Mouse (Mus musculus): Measurements from ENCODE around the gene Rasl11b. TPM values are rescaled to one million over a fixed set of nuclear protein-coding genes. Genes with fewer than 3 reads are reported as not detected.

The Rasl11b gene
- polyA plus RNA-seq, 1 experiment from 2014 or later, result 23.3 TPM

DNA sequence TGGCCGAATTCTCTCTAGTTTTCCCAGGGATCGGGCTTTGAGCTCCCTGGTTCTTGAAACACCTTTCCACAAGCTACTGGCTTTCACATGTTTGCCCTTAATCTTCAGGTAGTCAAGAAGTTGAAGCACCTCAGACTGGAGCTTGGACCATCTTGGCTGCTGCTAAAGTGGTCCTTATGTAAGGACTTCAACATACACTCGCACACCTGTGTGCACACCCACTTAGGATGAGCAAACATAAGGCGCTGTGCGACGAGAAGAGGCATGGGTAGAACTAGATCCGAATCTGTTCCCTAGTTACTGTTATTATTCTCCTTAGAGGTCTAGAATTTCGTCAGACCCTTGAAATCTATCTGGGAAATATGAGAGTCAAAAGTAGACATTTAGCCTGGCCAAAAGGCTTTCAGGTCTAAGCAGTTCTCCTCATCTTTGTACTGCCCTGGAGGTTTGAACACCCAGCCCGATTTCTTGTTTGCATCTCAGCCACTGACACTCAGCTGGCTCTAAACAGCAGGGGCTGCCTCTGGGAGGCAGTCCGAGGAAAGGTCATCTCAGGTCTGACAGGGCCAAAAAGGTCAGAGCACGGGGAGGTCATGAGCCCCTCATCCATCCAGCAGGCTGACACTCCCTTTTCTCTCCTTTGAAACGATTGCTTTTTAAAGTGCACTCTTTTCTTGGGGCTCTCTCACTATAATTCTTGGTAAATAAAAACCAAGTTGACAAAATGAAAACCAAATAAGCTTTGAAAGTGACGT, 46.0 kb downstream of the Rasl11b start:
- H3K4me1 ChIP-seq (replicated peaks), result no peaks in the 10 kb centered on the region
- no peak for ATAC-seq (ENCODE audit: low FRiP score)
- no peaks in the 10 kb centered on the region for H3K9me3 ChIP-seq
- no peaks in the 10 kb centered on the region for H3K36me3 ChIP-seq
- H3K9ac ChIP-seq, result no peak overlapping the region
- no peaks in the 10 kb centered on the region for H3K27me3 ChIP-seq
- no peak overlapping the region for H3K4me3 ChIP-seq
- no peak overlapping the region for H3K4me2 ChIP-seq
- WGBS, result 53% methylated on average over 13 of the region's 13 CpGs
- H3K27ac ChIP-seq, result no peak overlapping the region

DNA sequence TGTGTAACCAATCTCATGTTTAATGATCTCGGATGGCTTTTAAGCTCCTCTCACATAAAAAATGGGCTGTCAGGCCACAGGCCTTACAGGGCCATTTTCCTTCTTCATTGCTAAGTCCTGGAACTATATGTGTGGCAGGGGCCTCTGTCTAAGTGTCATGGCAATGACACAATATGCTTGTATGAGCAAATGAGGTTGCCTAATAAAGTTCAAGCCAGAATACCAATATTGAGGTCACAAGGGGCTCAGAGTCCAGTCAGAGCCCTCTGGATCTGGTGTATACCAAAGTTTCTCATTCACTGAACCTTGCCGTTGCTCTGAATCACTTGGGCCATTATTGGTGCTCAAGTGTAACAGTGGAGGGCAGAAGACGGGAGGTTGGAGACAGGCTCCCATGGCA, 47.6 kb downstream of the Rasl11b start:
- 61% methylated on average over 3 of the region's 3 CpGs for WGBS
- H3K27ac ChIP-seq, result no peak overlapping the region
- ATAC-seq (ENCODE audit: low FRiP score), result no peak
- peaks cover 2% of the 10 kb centered on the region; the same call in 1 of the 2 replicates for H3K4me1 ChIP-seq (replicated peaks)
- H3K27me3 ChIP-seq, result no peaks in the 10 kb centered on the region
- H3K36me3 ChIP-seq, result no peaks in the 10 kb centered on the region
- no peaks in the 10 kb centered on the region for H3K9me3 ChIP-seq
- H3K4me3 ChIP-seq, result no peak overlapping the region
- H3K4me2 ChIP-seq, result no peak overlapping the region
- H3K9ac ChIP-seq, result no peak overlapping the region

DNA sequence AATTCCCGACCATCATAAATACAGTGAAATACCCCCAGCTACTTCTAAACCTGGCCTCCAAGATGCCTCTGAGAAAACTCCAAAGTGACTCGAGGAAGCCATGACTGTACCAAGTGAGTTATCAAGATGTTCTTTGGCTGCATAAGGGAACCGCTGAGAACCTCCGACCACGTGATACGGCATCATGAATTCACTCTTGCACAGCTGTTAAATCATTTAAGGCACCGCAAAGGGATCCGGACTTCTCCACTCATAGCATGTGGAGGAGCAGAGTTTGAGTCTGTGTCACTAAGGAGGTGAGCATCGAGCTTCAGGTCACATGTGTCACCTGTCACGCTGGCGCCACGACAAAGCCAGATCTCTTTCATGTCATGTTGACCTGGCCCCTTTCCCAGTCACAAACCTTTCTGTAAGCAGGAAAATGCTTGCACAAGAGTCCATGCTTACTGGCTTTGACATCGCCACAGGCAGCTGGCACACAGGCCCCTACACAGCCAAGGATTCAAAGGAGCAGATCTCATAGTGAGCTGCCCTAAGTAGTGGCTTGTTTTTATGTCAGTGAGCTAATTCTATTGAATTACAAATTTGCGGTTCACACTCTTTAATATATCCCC, 49.4 kb downstream of the Rasl11b start:
- Histone ChIP-seq H3K9me3 (no peaks in the 10 kb centered on the region), H3K4me3 (no peak overlapping the region), H3K36me3 (no peaks in the 10 kb centered on the region), H3K9ac (no peak overlapping the region), H3K4me2 (no peak overlapping the region), H3K27ac (no peak overlapping the region), H3K27me3 (no peaks in the 10 kb centered on the region), H3K4me1 (replicated peaks) (peaks cover 3% of the 10 kb centered on the region; the same call in 1 of the 2 replicates)
- ATAC-seq (ENCODE audit: low FRiP score), result no peak
- WGBS, result 90% methylated on average over 14 of the region's 14 CpGs

DNA sequence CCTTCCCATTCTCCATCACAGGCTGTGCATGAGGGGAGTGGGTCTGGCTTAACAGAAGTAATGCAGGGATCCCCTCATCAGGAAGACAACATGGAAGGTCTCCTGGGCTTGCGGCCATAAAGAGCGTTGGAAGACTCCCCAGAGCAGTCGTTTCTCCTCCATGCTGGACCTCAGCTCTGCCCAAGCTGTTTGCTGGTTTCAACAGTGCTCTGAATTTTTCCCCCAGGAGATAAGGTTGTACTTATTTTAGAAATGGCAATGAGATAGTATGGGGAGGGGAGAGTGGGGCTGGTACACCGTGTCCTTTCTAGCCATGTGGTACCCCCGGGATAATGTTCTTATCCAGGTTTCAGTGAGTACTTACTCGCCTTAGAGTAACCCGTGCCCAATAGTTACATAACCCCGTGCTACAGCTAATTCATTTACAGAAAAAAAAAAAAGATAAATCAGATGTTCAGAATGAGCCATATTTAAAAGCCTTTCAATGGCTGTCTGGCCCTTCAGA, 50.6 kb downstream of the Rasl11b start:
- Histone ChIP-seq H3K27ac (no peak overlapping the region), H3K27me3 (no peaks in the 10 kb centered on the region), H3K4me3 (no peak overlapping the region), H3K4me2 (no peak overlapping the region), H3K9me3 (no peaks in the 10 kb centered on the region), H3K9ac (no peak overlapping the region), H3K4me1 (replicated peaks) (peaks cover 8% of the 10 kb centered on the region), H3K36me3 (no peaks in the 10 kb centered on the region)
- WGBS, result 90% methylated on average over 8 of the region's 8 CpGs
- ATAC-seq (ENCODE audit: low FRiP score), result no peak

DNA sequence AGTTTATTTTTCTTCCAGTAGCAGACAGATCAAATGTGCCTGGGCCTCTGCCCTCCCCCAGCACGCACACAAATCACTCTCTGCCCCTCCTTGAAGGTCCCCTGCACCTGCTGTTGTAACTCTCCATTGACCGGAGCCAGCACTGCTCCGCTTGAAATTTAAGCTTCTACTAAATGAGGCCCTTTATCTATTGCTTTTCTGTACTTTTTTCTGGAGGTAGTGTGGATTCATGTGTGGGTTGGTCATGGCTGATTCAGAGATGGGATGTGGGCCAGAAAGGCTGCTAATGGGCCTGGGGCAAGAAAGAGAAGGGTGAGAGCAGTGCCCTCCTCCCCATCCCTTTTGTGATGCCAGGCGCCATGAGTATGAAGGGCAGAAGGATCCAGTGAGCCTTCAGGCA, 51.4 kb downstream of the Rasl11b start:
- H3K27ac ChIP-seq, result no peak overlapping the region; the same call in 1 of the 2 replicates

DNA sequence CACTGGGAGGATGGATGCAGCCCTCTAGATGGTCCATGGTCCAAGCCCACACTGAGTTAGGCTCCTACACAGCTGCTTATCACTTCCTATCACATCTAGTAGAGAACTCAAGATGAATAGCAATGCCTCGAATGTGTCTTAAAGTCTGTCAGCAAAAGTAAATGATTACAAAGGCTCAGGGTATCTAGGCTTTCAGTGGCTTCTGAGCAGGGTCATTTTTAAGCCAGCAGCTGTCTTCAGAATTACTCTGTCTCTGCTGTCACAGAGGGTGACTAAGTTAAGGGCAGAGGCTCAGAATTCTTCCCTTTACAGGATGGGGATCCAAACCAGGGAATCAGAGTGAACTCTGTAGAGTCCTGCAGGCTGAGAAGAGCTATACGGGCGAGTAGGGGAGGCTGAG, 51.9 kb downstream of the Rasl11b start:
- no peak overlapping the region for H3K4me2 ChIP-seq
- no peaks in the 10 kb centered on the region for H3K36me3 ChIP-seq
- no peak overlapping the region; the same call in 1 of the 2 replicates for H3K27ac ChIP-seq
- H3K9ac ChIP-seq, result no peak overlapping the region
- H3K27me3 ChIP-seq, result no peaks in the 10 kb centered on the region
- peaks cover 17% of the 10 kb centered on the region for H3K4me1 ChIP-seq (replicated peaks)
- WGBS, result 78% methylated on average over 3 of the region's 3 CpGs
- H3K9me3 ChIP-seq, result no peaks in the 10 kb centered on the region
- ATAC-seq (ENCODE audit: low FRiP score), result no peak
- H3K4me3 ChIP-seq, result no peak overlapping the region

More for the DNA sequence above, 51.4 kb downstream of the Rasl11b start:
- Histone ChIP-seq H3K4me3 (no peak overlapping the region), H3K4me2 (no peak overlapping the region), H3K9ac (no peak overlapping the region), H3K4me1 (replicated peaks) (peaks cover 14% of the 10 kb centered on the region), H3K36me3 (no peaks in the 10 kb centered on the region), H3K9me3 (no peaks in the 10 kb centered on the region), H3K27me3 (no peaks in the 10 kb centered on the region)
- no peak for ATAC-seq (ENCODE audit: low FRiP score)
- 49% methylated on average over 4 of the region's 4 CpGs for WGBS

Other genes with a start within 250 kb of the Rasl11b start
- gene Usp46, start 126.9 kb upstream of the Rasl11b start, polyA plus RNA-seq (2015; fragmentation: Nextera tagmentation; extraction: Ambion mirVana), result 30.4 and 33.0 TPM in 2 replicates